Mouse (Mus musculus): ENCODE measurements around the gene Btaf1. TPM values are rescaled to one million over a fixed set of nuclear protein-coding genes. Genes with fewer than 3 reads are reported as not detected.
A peak's percentile ranks its signal among the peaks of the same experiment; 100 is the strongest.

The Btaf1 gene
- polyA plus RNA-seq, 1 experiment from 2014 or later: 3.7 TPM

DNA sequence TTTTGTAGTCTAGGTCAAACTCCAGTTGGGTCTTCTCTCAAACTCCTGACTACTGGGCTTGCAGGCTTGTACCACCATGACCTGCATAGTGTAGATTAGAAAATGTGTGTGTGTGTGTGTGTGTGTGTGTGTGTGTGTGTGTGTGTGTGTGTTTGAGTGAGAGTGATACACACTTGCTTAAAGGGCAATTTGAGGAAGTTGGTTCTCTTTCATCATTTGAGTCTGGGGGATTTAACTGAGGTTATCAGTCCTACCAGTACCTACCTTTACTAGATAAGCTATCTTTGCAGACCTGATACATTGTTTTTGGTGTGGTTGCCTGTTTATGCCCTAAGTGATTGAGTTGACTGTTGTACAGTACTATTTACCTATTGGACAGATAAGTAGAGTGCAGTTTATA is 6.2 kb downstream of the Btaf1 start:
- ATAC-seq (peak; percentile 36; the same call in 1 of the 2 replicates), DNase-seq (no peak)
- TF ChIP-seq CTCF (IDR thresholded peaks at IDR 0.05; ENCODE audit: low read depth): no peak
- no peak for TF ChIP-seq EP300 (IDR thresholded peaks at IDR 0.05; ENCODE audit: low read depth)
- H3K9me3 ChIP-seq (ENCODE audit: low read length): no peaks in the 10 kb centered on the region
- no peak overlapping the region for H3K4me3 ChIP-seq (ENCODE audit: low read depth, low read length)
- H3K27me3 ChIP-seq (ENCODE audit: insufficient read depth, low read length): no peaks in the 10 kb centered on the region
- peaks cover 17% of the 10 kb centered on the region for H3K4me1 ChIP-seq (ENCODE audit: insufficient read depth)
- no peak overlapping the region for H3K9ac ChIP-seq (replicated peaks)
- H3K36me3 ChIP-seq (replicated peaks; ENCODE audit: insufficient read depth, low read length): peaks cover 3% of the 10 kb centered on the region; the same call in 1 of the 2 replicates
- no peak overlapping the region for H3K27ac ChIP-seq (ENCODE audit: low read depth)
- no peak overlapping the region for H3K4me2 ChIP-seq (ENCODE audit: low read depth, low read length)

GRCm38 (mm10) chr19:36932613-36933012 is 6.7 kb downstream of the Btaf1 start:
- Histone ChIP-seq H3K36me3 (replicated peaks; ENCODE audit: insufficient read depth, low read length) (peaks cover 3% of the 10 kb centered on the region; the same call in 1 of the 2 replicates), H3K4me3 (ENCODE audit: low read depth, low read length) (no peak overlapping the region), H3K27me3 (ENCODE audit: insufficient read depth, low read length) (no peaks in the 10 kb centered on the region), H3K9me3 (ENCODE audit: low read length) (no peaks in the 10 kb centered on the region), H3K27ac (ENCODE audit: low read depth) (no peak overlapping the region), H3K4me2 (ENCODE audit: low read depth, low read length) (no peak overlapping the region), H3K9ac (replicated peaks) (no peak overlapping the region), H3K4me1 (ENCODE audit: insufficient read depth) (peaks cover 12% of the 10 kb centered on the region)
- no peak for TF ChIP-seq CTCF (IDR thresholded peaks at IDR 0.05; ENCODE audit: low read depth)
- no peak for TF ChIP-seq EP300 (IDR thresholded peaks at IDR 0.05; ENCODE audit: low read depth)
- no peak for DNase-seq
- 0 out of 2 replicates have a peak, but pooled peaks have one; percentile 33 for ATAC-seq
- 50% methylated on average over 2 of the region's 2 CpGs for WGBS (ENCODE audit: insufficient replicate concordance)

GRCm38 (mm10) chr19:36936285-36936684 is 10.4 kb downstream of the Btaf1 start:
- no peak overlapping the region for H3K4me3 ChIP-seq (ENCODE audit: low read depth, low read length)
- no peak overlapping the region for H3K9ac ChIP-seq (replicated peaks)
- H3K27ac ChIP-seq (ENCODE audit: low read depth): no peak overlapping the region
- DNase-seq (no peak), ATAC-seq (no peak)
- no peaks in the 10 kb centered on the region; the same call in 1 of the 2 replicates for H3K36me3 ChIP-seq (replicated peaks; ENCODE audit: insufficient read depth, low read length)
- H3K4me2 ChIP-seq (ENCODE audit: low read depth, low read length): no peak overlapping the region
- no peaks in the 10 kb centered on the region for H3K27me3 ChIP-seq (ENCODE audit: insufficient read depth, low read length)
- no peaks in the 10 kb centered on the region for H3K9me3 ChIP-seq (ENCODE audit: low read length)
- TF ChIP-seq EP300 (IDR thresholded peaks at IDR 0.05; ENCODE audit: low read depth): no peak
- TF ChIP-seq CTCF (IDR thresholded peaks at IDR 0.05; ENCODE audit: low read depth): no peak
- 74% methylated on average over 4 of the region's 4 CpGs for WGBS (ENCODE audit: insufficient replicate concordance)
- H3K4me1 ChIP-seq (ENCODE audit: insufficient read depth): no peaks in the 10 kb centered on the region

DNA sequence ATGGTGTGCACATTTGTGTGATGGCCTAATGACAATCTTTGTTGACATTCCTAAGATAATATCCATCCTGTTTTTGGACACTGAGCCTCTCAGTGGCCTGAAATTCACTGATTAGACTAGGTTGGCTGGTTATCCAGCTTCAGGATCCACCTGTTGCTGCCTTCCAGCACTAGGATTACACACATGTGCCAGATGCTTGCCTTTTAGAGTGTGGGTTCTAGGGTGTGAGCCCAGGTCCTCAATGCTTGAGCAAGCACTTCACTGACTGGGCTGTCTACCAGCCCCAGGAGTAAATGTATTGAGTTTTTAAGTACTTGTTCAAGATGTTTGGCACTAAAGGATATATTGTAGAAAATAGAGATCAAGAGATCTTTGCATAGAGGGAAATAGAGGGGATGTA is 12.1 kb downstream of the Btaf1 start:
- Histone ChIP-seq H3K4me2 (ENCODE audit: low read depth, low read length) (no peak overlapping the region), H3K9ac (replicated peaks) (no peak overlapping the region), H3K27me3 (ENCODE audit: insufficient read depth, low read length) (no peaks in the 10 kb centered on the region), H3K27ac (ENCODE audit: low read depth) (no peak overlapping the region), H3K4me3 (ENCODE audit: low read depth, low read length) (no peak overlapping the region), H3K36me3 (replicated peaks; ENCODE audit: insufficient read depth, low read length) (no peaks in the 10 kb centered on the region; the same call in 1 of the 2 replicates), H3K9me3 (ENCODE audit: low read length) (no peaks in the 10 kb centered on the region), H3K4me1 (ENCODE audit: insufficient read depth) (no peaks in the 10 kb centered on the region)
- ATAC-seq: no peak
- DNase-seq: no peak
- TF ChIP-seq EP300 (IDR thresholded peaks at IDR 0.05; ENCODE audit: low read depth) (no peak), CTCF (IDR thresholded peaks at IDR 0.05; ENCODE audit: low read depth) (no peak)

- no peaks in the 10 kb centered on the region for H3K4me1 ChIP-seq (ENCODE audit: insufficient read depth)
- H3K36me3 ChIP-seq (replicated peaks; ENCODE audit: insufficient read depth, low read length): peaks cover 1% of the 10 kb centered on the region
- DNase-seq: no peak
- H3K9ac ChIP-seq (replicated peaks): no peak overlapping the region
- WGBS (ENCODE audit: insufficient replicate concordance): 39% methylated on average over 1 of the region's 1 CpGs
- no peak overlapping the region for H3K27ac ChIP-seq (ENCODE audit: low read depth)
- peak; percentile 49 for ATAC-seq
- H3K9me3 ChIP-seq (ENCODE audit: low read length): no peaks in the 10 kb centered on the region
- H3K27me3 ChIP-seq (ENCODE audit: insufficient read depth, low read length): no peaks in the 10 kb centered on the region
- no peak overlapping the region for H3K4me3 ChIP-seq (ENCODE audit: low read depth, low read length)
- H3K4me2 ChIP-seq (ENCODE audit: low read depth, low read length): no peak overlapping the region
- TF ChIP-seq EP300 (IDR thresholded peaks at IDR 0.05; ENCODE audit: low read depth) (no peak), CTCF (IDR thresholded peaks at IDR 0.05; ENCODE audit: low read depth) (peak; percentile 22)
Observed at GRCm38 (mm10) chr19:36940064-36940463, 14.2 kb downstream of the Btaf1 start.

GRCm38 (mm10) chr19:36953637-36954206 is 27.8 kb downstream of the Btaf1 start:
- H3K9ac ChIP-seq (replicated peaks): no peak overlapping the region
- no peaks in the 10 kb centered on the region for H3K9me3 ChIP-seq (ENCODE audit: low read length)
- 51% methylated on average over 4 of the region's 4 CpGs for WGBS (ENCODE audit: insufficient replicate concordance)
- DNase-seq (no peak), ATAC-seq (no peak)
- peaks cover 29% of the 10 kb centered on the region for H3K36me3 ChIP-seq (replicated peaks; ENCODE audit: insufficient read depth, low read length)
- H3K27ac ChIP-seq (ENCODE audit: low read depth): no peak overlapping the region
- H3K4me1 ChIP-seq (ENCODE audit: insufficient read depth): no peaks in the 10 kb centered on the region
- TF ChIP-seq EP300 (IDR thresholded peaks at IDR 0.05; ENCODE audit: low read depth) (no peak), CTCF (IDR thresholded peaks at IDR 0.05; ENCODE audit: low read depth) (no peak)
- no peak overlapping the region for H3K4me2 ChIP-seq (ENCODE audit: low read depth, low read length)
- H3K4me3 ChIP-seq (ENCODE audit: low read depth, low read length): no peak overlapping the region
- no peaks in the 10 kb centered on the region for H3K27me3 ChIP-seq (ENCODE audit: insufficient read depth, low read length)

GRCm38 (mm10) chr19:36958331-36958730 is 32.5 kb downstream of the Btaf1 start:
- ATAC-seq (no peak), DNase-seq (no peak)
- no peaks in the 10 kb centered on the region for H3K27me3 ChIP-seq (ENCODE audit: insufficient read depth, low read length)
- H3K9me3 ChIP-seq (ENCODE audit: low read length): no peaks in the 10 kb centered on the region
- no peak overlapping the region for H3K4me3 ChIP-seq (ENCODE audit: low read depth, low read length)
- H3K36me3 ChIP-seq (replicated peaks; ENCODE audit: insufficient read depth, low read length): peaks cover 40% of the 10 kb centered on the region
- no peak overlapping the region for H3K27ac ChIP-seq (ENCODE audit: low read depth)
- no peak for TF ChIP-seq CTCF (IDR thresholded peaks at IDR 0.05; ENCODE audit: low read depth)
- 70% methylated on average over 4 of the region's 4 CpGs for WGBS (ENCODE audit: insufficient replicate concordance)
- H3K4me1 ChIP-seq (ENCODE audit: insufficient read depth): no peaks in the 10 kb centered on the region
- no peak overlapping the region for H3K4me2 ChIP-seq (ENCODE audit: low read depth, low read length)
- H3K9ac ChIP-seq (replicated peaks): no peak overlapping the region
